Mouse (Mus musculus) liver, postnatal 0 days (tissue): ENCODE data around the gene Cs. TPM values are rescaled to one million over a fixed set of nuclear protein-coding genes. Genes with fewer than 3 reads are reported as not detected.

ENCODE experiments used
- ATAC-seq: fragments of 200-750 bp; cut with Nextera tagmentation; 2 replicates; pipeline ENCODE4 v1.8.0; 2017; ENCODE audit warnings: mild to moderate bottlenecking, moderate library complexity
- DNase-seq: peaks from one replicate; pipeline ENCODE4 v3.0.0-alpha.2; 2016
- H3K27ac ChIP-seq: fragments of 300-500 bp; sonication (generic); 2 replicates; pipeline ENCODE4 v1.5.1; 2014; ENCODE audit warnings: antibody characterized with exemption, moderate library complexity, mild to moderate bottlenecking, low read depth
- H3K27me3 ChIP-seq: fragments of 300-500 bp; sonication (generic); 2 replicates; pipeline ENCODE4 v1.6.1; 2014; ENCODE audit warnings: low read length, control low read depth, mixed read lengths; ENCODE audit not compliant: insufficient read depth
- H3K36me3 ChIP-seq: fragments of 300-500 bp; sonication (generic); replicated peaks from 2 replicates; pipeline ENCODE4 v1.6.1; 2014; ENCODE audit warnings: mild to moderate bottlenecking, control low read depth, low read length, moderate library complexity, mixed read lengths; ENCODE audit not compliant: insufficient read depth
- H3K4me1 ChIP-seq: fragments of 300-500 bp; sonication (generic); 2 replicates; pipeline ENCODE4 v1.6.1; 2014; ENCODE audit warnings: antibody characterized with exemption, mild to moderate bottlenecking, control low read depth; ENCODE audit not compliant: insufficient read depth
- H3K4me2 ChIP-seq: fragments of 300-500 bp; sonication (generic); 2 replicates; pipeline ENCODE4 v1.6.1; 2014; ENCODE audit warnings: low read depth, mild to moderate bottlenecking, low read length, moderate library complexity, mixed read lengths
- H3K4me3 ChIP-seq: fragments of 300-500 bp; sonication (generic); 2 replicates; pipeline ENCODE4 v1.5.1; 2014; ENCODE audit warnings: low read depth, low read length
- H3K9ac ChIP-seq: fragments of 300-500 bp; sonication (generic); replicated peaks from 2 replicates; pipeline ENCODE4 v1.6.1; 2014; ENCODE audit warnings: mild to moderate bottlenecking, moderate library complexity
- H3K9me3 ChIP-seq: fragments of 300-500 bp; sonication (generic); 2 replicates; pipeline ENCODE4 v1.6.1; 2016; ENCODE audit warnings: mild to moderate bottlenecking, control low read depth, low read length, mixed read lengths
- CTCF ChIP-seq: sonication (generic); IDR thresholded peaks from 2 replicates; pipeline ENCODE4 v1.5.1; 2016; ENCODE audit warnings: antibody characterized with exemption, low read depth
- EP300 ChIP-seq: IDR thresholded peaks from 2 replicates; pipeline ENCODE4 v1.6.1; 2016; ENCODE audit warnings: antibody characterized with exemption, low read depth, mild to moderate bottlenecking
- WGBS: fragments of 180-500 bp; shearing (Covaris S2); extraction: QIAGEN DNeasy Blood & Tissue Kit; methylation state at CpG from one replicate; pipeline ENCODE4 v1.1.7; 2014; ENCODE audit not compliant: insufficient replicate concordance; 5-methylcytosine and 5-hydroxymethylcytosine counted together
- polyA plus RNA-seq: library from polyadenylated mRNA; unstranded; fragments of >200 nt; fragmentation: Nextera tagmentation; extraction: Ambion mirVana; gene quantifications from 2 replicates; pipeline ENCODE4 v1.2.1, GENCODE M21; 2015

Gene Cs
- polyA plus RNA-seq, 1 experiment from 2014 or later, result 51.4 TPM

DNA sequence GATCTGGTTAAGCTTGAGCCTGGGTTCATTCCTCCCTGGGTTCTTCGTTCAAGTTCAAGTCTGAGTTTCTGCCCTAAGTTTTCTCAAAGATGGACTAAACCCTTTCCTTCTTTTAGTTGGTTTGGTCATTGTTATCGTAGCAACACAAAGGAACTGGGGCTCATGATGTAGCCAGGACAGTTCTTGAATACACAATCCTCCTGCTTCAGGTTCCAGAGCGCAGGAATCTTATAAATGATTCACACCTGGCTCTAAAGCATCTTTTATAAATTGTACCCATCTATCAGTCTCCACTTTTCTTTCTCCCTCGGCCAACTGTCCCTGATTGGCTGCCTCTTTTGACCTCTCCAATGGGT, 38.5 kb downstream of the Cs start:
- peaks cover 19% of the 10 kb centered on the region for H3K4me1 ChIP-seq
- H3K4me3 ChIP-seq, result peak overlapping the region; percentile 96
- 59% methylated on average over 4 of the region's 4 CpGs for WGBS
- peak overlapping the region; percentile 80 for H3K27ac ChIP-seq
- H3K36me3 ChIP-seq, result peaks cover 15% of the 10 kb centered on the region; the same call in 1 of the 2 replicates
- H3K9ac ChIP-seq, result peak overlapping the region; percentile 97
- TF ChIP-seq CTCF, result no peak
- TF ChIP-seq EP300, result no peak
- no peaks in the 10 kb centered on the region for H3K27me3 ChIP-seq
- no peaks in the 10 kb centered on the region for H3K9me3 ChIP-seq
- peak overlapping the region; percentile 92 for H3K4me2 ChIP-seq
- ATAC-seq (no peak), DNase-seq (no peak)

DNA sequence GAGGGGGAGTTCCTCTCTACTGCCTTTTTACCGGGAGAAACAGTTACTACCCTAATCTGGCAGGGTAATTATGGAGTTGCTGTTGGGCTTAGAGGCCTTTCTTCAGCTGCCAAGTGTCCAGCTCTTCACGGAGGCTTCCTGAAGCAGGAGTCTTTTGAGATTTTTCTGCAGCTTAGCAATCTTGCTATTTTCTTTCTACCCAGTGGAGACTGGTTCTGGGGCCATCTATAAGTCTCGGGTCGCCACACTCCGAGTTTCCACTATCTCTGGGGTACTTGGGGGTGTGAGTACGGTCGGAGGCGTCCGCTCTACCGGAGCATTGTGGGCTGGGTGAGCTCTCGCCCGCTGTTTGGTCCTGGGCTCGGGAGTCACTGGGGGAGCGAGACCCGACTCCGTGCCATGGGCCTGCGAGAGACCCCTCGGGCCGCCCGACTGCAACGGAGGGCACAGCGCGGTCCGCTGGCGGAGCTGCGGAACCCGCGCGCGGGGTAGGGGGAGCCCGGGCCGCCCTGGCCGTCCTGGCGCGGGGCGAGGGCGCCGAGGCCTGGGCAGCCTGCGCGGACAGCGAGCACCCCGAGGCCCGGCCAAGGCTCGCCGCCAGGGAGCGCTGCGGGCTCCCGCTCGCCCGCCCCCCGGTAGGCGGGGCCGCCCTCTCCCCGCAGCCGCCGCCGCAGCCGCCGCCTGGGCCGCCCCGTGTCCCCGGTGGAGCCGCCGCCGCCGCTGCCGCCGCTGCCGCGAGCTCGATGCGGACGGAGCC, 39.1 kb downstream of the Cs start, which contains the start of gene Ankrd52:
Ankrd52 (plus strand) TSS at position 661 of the 757 bp plus-strand sequence.
- DNase-seq (peak; percentile 91), ATAC-seq (peak; percentile 93)
- Histone ChIP-seq H3K27me3 (no peaks in the 10 kb centered on the region), H3K27ac (peak within 1 kb of the TSS; percentile 80), H3K9ac (peak within 1 kb of the TSS; percentile 97), H3K9me3 (no peaks in the 10 kb centered on the region), H3K4me3 (peak within 1 kb of the TSS; percentile 96), H3K36me3 (peaks cover 19% of the 10 kb centered on the region), H3K4me2 (peak within 1 kb of the TSS; percentile 92), H3K4me1 (peaks cover 19% of the 10 kb centered on the region)
- TF ChIP-seq EP300 (no peak), CTCF (peak; percentile 53)
- under 1% methylated on average over 37 of the region's 73 CpGs for WGBS

DNA sequence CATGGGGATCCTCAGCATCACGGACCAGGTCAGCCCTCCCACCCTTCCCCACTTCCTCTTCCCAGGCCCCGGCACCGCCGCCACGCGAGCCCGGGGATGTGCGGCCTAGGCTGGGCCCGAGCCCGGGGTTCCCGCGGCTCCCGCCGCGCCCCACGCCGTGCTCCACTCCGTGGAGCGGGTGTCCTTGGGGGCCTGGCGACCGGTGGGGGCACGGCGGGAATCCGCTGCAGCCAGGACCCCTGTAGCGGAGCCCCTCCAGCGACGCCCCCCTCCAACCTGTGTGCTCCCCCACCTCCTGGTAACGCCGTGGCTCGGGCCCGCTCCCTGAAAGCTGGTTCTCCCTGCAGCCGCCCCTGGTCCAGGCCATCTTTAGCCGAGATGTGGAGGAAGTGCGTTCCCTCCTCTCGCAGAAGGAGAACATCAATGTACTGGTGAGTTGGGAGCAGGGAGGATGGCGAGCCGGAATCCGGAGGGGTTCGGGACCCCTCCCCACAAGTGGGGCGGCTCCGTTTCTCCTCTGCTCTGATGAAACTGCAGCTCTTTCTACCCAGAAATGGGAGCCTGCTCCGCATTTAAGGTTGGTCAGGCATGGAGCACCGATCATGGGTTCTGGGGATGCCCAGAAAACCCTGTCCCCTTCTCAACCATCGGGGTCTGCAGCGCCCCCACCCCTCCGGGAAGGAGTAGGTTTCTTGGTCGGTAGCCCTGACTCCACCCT, 39.8 kb downstream of the Cs start:
- Histone ChIP-seq H3K27me3 (no peaks in the 10 kb centered on the region), H3K4me1 (peaks cover 19% of the 10 kb centered on the region), H3K9ac (peak overlapping the region; percentile 97), H3K4me3 (peak overlapping the region; percentile 96), H3K4me2 (peak overlapping the region; percentile 92), H3K27ac (peak overlapping the region; percentile 80), H3K36me3 (peaks cover 25% of the 10 kb centered on the region), H3K9me3 (no peaks in the 10 kb centered on the region)
- ATAC-seq, result peak; percentile 74
- under 1% methylated on average over 29 of the region's 47 CpGs for WGBS
- TF ChIP-seq CTCF, result no peak
- no peak for TF ChIP-seq EP300
- no peak for DNase-seq

DNA sequence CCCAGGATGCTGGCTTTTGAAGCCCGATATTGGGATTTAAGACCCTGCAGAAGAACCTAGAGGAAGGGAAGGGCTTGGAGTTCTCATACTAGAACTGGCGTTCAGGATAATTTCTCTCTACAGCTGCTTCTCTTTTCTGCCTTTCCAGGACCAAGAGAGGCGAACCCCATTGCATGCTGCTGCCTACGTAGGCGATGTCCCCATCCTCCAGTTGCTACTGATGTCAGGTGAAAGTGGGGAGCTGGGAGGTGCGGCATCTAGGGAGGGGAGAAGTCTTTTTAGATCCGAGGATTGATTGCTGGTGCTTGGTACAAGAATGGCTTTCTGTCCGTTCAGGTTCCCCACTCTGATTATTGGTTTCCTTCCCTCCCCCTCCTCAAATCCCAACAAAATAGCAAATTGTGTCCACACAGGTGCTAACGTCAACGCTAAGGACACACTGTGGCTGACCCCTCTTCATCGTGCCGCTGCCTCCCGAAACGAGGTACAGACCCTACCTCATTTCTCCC, 40.5 kb downstream of the Cs start:
- Histone ChIP-seq H3K4me1 (peaks cover 19% of the 10 kb centered on the region), H3K4me2 (peak overlapping the region; percentile 92), H3K9ac (peak overlapping the region; percentile 97), H3K27me3 (no peaks in the 10 kb centered on the region), H3K36me3 (peaks cover 31% of the 10 kb centered on the region), H3K27ac (no peak overlapping the region; the same call in 1 of the 2 replicates), H3K4me3 (peak overlapping the region; percentile 96), H3K9me3 (no peaks in the 10 kb centered on the region)
- ATAC-seq, result no peak
- WGBS, result 65% methylated on average over 14 of the region's 14 CpGs
- DNase-seq, result no peak
- TF ChIP-seq EP300 (no peak), CTCF (no peak)

DNA sequence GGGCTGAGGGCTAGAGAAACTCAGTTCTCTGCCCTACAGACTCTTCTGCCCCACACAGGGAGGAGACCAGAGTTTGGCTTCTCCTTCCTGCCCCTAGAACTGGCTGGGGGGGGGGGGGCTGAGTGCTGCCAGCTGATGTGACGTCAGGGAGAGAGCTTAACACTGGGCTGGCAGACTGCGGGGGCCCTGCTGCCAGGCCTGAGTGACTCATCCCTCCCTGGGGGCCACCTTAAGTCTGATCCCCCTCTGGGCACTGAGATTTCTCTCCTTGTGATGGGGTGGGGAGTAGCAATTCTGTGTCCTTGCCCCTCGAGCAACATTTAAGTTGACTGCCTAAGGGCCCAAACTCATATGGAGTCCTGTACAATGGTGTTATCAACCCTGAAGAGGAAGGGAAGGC, 40.9 kb downstream of the Cs start:
- Histone ChIP-seq H3K4me2 (no peak overlapping the region; the same call in 1 of the 2 replicates), H3K36me3 (peaks cover 36% of the 10 kb centered on the region), H3K9ac (peak overlapping the region; percentile 97; the same call in 1 of the 2 replicates), H3K4me3 (no peak overlapping the region), H3K27ac (no peak overlapping the region; the same call in 1 of the 2 replicates), H3K4me1 (peaks cover 19% of the 10 kb centered on the region), H3K27me3 (no peaks in the 10 kb centered on the region), H3K9me3 (no peaks in the 10 kb centered on the region)
- WGBS, result 73% methylated on average over 3 of the region's 3 CpGs
- TF ChIP-seq EP300 (no peak), CTCF (no peak)
- ATAC-seq (no peak), DNase-seq (no peak)

DNA sequence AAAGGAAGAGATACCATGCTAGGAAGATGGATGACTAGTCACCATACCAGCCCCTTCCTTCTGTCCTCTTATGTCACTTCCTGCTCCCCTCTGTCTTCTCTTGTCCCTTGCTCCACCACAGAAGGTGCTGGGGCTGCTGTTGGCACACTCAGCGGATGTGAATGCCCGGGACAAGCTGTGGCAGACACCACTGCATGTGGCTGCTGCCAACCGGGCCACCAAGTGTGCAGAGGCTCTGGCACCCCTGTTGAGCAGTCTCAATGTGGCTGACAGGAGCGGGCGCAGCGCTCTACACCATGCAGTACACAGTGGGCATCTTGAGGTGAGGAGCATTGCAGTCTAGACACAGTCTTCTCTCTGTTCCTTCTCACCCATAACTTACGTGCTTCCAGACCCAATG, 41.7 kb downstream of the Cs start:
- Histone ChIP-seq H3K27me3 (no peaks in the 10 kb centered on the region), H3K27ac (no peak overlapping the region), H3K36me3 (peaks cover 44% of the 10 kb centered on the region), H3K4me3 (no peak overlapping the region), H3K9ac (no peak overlapping the region), H3K4me1 (peaks cover 19% of the 10 kb centered on the region), H3K9me3 (no peaks in the 10 kb centered on the region), H3K4me2 (no peak overlapping the region)
- ATAC-seq (no peak), DNase-seq (no peak)
- 90% methylated on average over 7 of the region's 7 CpGs for WGBS
- TF ChIP-seq CTCF (no peak), EP300 (no peak)
